Mouse (Mus musculus): Measurements from ENCODE around the gene Clasp2. TPM values are rescaled to one million over a fixed set of nuclear protein-coding genes. Genes with fewer than 3 reads are reported as not detected.

The Clasp2 gene
- total and polyA plus RNA-seq, 3 experiments = 28.7 to 209 (median 30.8) TPM

DNA sequence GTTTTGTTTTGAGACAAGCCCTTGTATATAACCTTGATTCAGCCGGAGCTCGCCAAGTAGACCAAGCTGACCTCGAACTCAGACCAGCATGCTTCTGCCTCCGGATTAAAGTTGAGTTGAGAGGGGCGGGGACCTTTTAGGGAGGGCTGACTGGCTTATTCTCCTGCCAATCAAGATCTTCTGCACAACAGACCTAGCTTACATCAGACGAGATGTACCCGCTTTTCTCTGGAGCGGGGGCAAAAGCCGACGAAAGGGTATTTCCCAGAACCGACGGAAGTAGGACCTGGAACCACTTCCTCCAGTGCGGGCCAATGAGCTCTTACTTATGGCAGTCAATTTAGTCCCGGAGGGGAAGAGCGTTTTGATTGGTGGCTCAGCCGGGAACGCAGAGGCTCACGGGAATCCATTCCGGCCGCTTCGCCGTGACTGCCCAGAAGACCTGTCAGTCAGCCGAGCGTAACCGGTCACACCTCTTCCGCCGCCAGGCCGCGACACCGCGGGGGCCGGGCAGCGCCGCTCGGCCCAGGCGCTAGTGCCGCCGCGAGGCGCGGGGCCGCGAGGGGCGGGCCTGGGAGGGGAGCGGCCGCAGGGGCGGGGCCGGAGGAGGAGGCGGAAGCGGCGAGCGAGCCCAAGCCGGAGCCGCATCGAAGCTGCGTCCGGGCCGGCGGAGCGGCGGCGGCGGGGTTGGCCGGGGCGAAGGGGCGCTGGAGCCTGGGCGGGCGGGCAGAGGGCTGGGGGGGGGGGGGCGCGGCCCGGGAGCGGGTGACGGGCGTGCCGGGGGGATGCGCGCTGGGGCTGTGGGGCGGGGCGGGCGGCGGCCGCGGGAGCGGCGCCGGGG lies 189.5 kb downstream of the Clasp2 start, which contains the start of gene Ubp1:
Ubp1 (plus strand) TSS at position 401 of the 841 bp plus-strand sequence.
- Histone ChIP-seq H3K4me3 (ENCODE audit: control insufficient read depth in 1 of 2, insufficient read depth in 1 of 2, low read depth in 2 of 2, low read length in 2 of 2) (peak within 1 kb of the TSS; percentile 82 to 93), H3K36me3 (ENCODE audit: control insufficient read depth in 1 of 2, insufficient read depth in 2 of 2, low read length in 2 of 2) (peaks cover 0 to 40% of the 10 kb centered on the region in 2 experiments; a peak in 3 of 4 replicates), H3K79me2 (ENCODE audit: control insufficient read depth, insufficient read depth, low read length, poor library complexity) (peaks cover 39% of the 10 kb centered on the region), H3K9ac (ENCODE audit: control insufficient read depth, low read depth, low read length, poor library complexity, severe bottlenecking) (peak within 1 kb of the TSS; percentile 92), H3K27ac (ENCODE audit: control insufficient read depth, low read depth, low read length) (peak within 1 kb of the TSS; percentile 99), H3K4me1 (ENCODE audit: control insufficient read depth in 1 of 2, insufficient read depth in 2 of 2, low read length in 2 of 2) (peaks cover 14 to 35% of the 10 kb centered on the region in 2 experiments), H3K27me3 (ENCODE audit: control insufficient read depth in 1 of 2, insufficient read depth in 2 of 2, low read length in 2 of 2) (no peaks in the 10 kb centered on the region), H3K9me3 (replicated peaks; ENCODE audit: insufficient read depth, low read length) (no peaks in the 10 kb centered on the region)
- DNase-seq (ENCODE audit: low read depth, low spot score) = peak; percentile 99
- TF ChIP-seq ETS1 (IDR thresholded peaks at IDR 0.05; ENCODE audit: low read depth, low read length) = peak; percentile 48; the same call in 1 of the 2 replicates
- peak; percentile 68; the same call in 1 of the 2 replicates for TF ChIP-seq ZMIZ1 (IDR thresholded peaks at IDR 0.05; ENCODE audit: low read depth, low read length)
- no peak for TF ChIP-seq JUND (IDR thresholded peaks at IDR 0.05; ENCODE audit: low read depth, low read length)
- TF ChIP-seq GABPA (IDR thresholded peaks at IDR 0.05; ENCODE audit: low read depth, low read length) = no peak
- TF ChIP-seq ZNF384 (IDR thresholded peaks at IDR 0.05; ENCODE audit: low read depth, low read length) = no peak
- no peak for TF ChIP-seq UBTF (IDR thresholded peaks at IDR 0.05; ENCODE audit: borderline replicate concordance, insufficient read depth, low read depth, low read length)
- TF ChIP-seq MEF2A (IDR thresholded peaks at IDR 0.05; ENCODE audit: extremely low read depth, insufficient replicate concordance, low read depth, low read length, poor library complexity, severe bottlenecking) = no peak
- no peak for TF ChIP-seq ZC3H11A (IDR thresholded peaks at IDR 0.05; ENCODE audit: low read depth, low read length)
- no peak for TF ChIP-seq NRF1 (IDR thresholded peaks at IDR 0.05; ENCODE audit: insufficient read depth, low read depth, low read length, poor library complexity, severe bottlenecking)
- TF ChIP-seq CHD1 (IDR thresholded peaks at IDR 0.05; ENCODE audit: low read depth, low read length) = no peak
- no peak for TF ChIP-seq BHLHE40 (IDR thresholded peaks at IDR 0.05; ENCODE audit: borderline replicate concordance, low read depth, low read length)
- 0 out of 2 replicates have a peak, but pooled peaks have one; percentile 68 for TF ChIP-seq MXI1 (IDR thresholded peaks at IDR 0.05; ENCODE audit: low read depth, low read length)
- peak; percentile 69; the same call in 1 of the 2 replicates for TF ChIP-seq SIN3A (IDR thresholded peaks at IDR 0.05; ENCODE audit: low read length)
- no peak for TF ChIP-seq RCOR1 (IDR thresholded peaks at IDR 0.05; ENCODE audit: low read depth, low read length)
- TF ChIP-seq POLR2AphosphoS5 (IDR thresholded peaks at IDR 0.05; ENCODE audit: borderline replicate concordance, low read depth, low read length) = 0 out of 2 replicates have a peak, but pooled peaks have one; percentile 38
- peak; percentile 95 for TF ChIP-seq MAX (IDR thresholded peaks at IDR 0.05; ENCODE audit: low read length)
- TF ChIP-seq NELFE (IDR thresholded peaks at IDR 0.05; ENCODE audit: low read depth, low read length) = peak; percentile 61
- TF ChIP-seq CHD2 (IDR thresholded peaks at IDR 0.05; ENCODE audit: low read length) = peak; percentile 65; the same call in 1 of the 2 replicates
- TF ChIP-seq TAL1 (IDR thresholded peaks at IDR 0.05; ENCODE audit: low read length) = no peak
- TF ChIP-seq RAD21 (IDR thresholded peaks at IDR 0.05; ENCODE audit: low read depth, low read length) = no peak
- TF ChIP-seq MAFK (IDR thresholded peaks at IDR 0.05; ENCODE audit: borderline replicate concordance, low read depth, low read length) = no peak
- no peak for TF ChIP-seq SMC3 (IDR thresholded peaks at IDR 0.05; ENCODE audit: low read depth, low read length)
- TF ChIP-seq CTCF (IDR thresholded peaks at IDR 0.05 in 2 of 3, conservative IDR thresholded peaks at IDR 0.05 in 1 of 3; ENCODE audit: control insufficient read depth in 1 of 3, insufficient read depth in 1 of 3, low read depth in 2 of 3, low read length in 3 of 3, poor library complexity in 1 of 3, severe bottlenecking in 1 of 3) = no peak
- peak; percentile 52; the same call in 1 of the 2 replicates for TF ChIP-seq E2F4 (IDR thresholded peaks at IDR 0.05; ENCODE audit: borderline replicate concordance, low read depth, low read length)
- peak; percentile 60; the same call in 1 of the 2 replicates for TF ChIP-seq POLR2AphosphoS2 (IDR thresholded peaks at IDR 0.05; ENCODE audit: low read length)
- no peak for TF ChIP-seq GATA1 (IDR thresholded peaks at IDR 0.05; ENCODE audit: low read depth, low read length)
- peak in 1 of 2 experiments; percentile 74; a peak in 2 of 4 replicates for TF ChIP-seq POLR2A (IDR thresholded peaks at IDR 0.05; ENCODE audit: control insufficient read depth in 1 of 2, insufficient read depth in 1 of 2, low read depth in 1 of 2, low read length in 2 of 2, poor library complexity in 1 of 2)
- TF ChIP-seq USF2 (IDR thresholded peaks at IDR 0.05; ENCODE audit: borderline replicate concordance in 1 of 2, insufficient read depth in 1 of 2, low read depth in 1 of 2, low read length in 2 of 2) = no peak
- TF ChIP-seq EP300 (IDR thresholded peaks at IDR 0.05; ENCODE audit: low read depth in 1 of 2, low read length in 2 of 2) = 0 out of 4 replicates have a peak, but pooled peaks of 1 of the 2 experiments have one; percentile 27
- TF ChIP-seq MYC (IDR thresholded peaks at IDR 0.05; ENCODE audit: low read depth, low read length) = peak; percentile 76; the same call in 1 of the 2 replicates
- no peak for TF ChIP-seq ZKSCAN1 (IDR thresholded peaks at IDR 0.05; ENCODE audit: low read depth, low read length)
- TF ChIP-seq USF1 (IDR thresholded peaks at IDR 0.05; ENCODE audit: low read depth, low read length) = 0 out of 2 replicates have a peak, but pooled peaks have one; percentile 0
- TF ChIP-seq MAZ (IDR thresholded peaks at IDR 0.05; ENCODE audit: low read depth, low read length) = no peak; the same call in 1 of the 2 replicates
- TF ChIP-seq TCF12 (IDR thresholded peaks at IDR 0.05; ENCODE audit: low read depth, low read length) = peak; percentile 8; the same call in 1 of the 2 replicates

Data from MEL (cell line).